Mouse (Mus musculus): ENCODE measurements around the gene Ndufaf4. TPM values are rescaled to one million over a fixed set of nuclear protein-coding genes. Genes with fewer than 3 reads are reported as not detected.

Gene Ndufaf4
- total RNA-seq (2023) = 1 to 10 TPM; 4.6 to 5.1 TPM

DNA sequence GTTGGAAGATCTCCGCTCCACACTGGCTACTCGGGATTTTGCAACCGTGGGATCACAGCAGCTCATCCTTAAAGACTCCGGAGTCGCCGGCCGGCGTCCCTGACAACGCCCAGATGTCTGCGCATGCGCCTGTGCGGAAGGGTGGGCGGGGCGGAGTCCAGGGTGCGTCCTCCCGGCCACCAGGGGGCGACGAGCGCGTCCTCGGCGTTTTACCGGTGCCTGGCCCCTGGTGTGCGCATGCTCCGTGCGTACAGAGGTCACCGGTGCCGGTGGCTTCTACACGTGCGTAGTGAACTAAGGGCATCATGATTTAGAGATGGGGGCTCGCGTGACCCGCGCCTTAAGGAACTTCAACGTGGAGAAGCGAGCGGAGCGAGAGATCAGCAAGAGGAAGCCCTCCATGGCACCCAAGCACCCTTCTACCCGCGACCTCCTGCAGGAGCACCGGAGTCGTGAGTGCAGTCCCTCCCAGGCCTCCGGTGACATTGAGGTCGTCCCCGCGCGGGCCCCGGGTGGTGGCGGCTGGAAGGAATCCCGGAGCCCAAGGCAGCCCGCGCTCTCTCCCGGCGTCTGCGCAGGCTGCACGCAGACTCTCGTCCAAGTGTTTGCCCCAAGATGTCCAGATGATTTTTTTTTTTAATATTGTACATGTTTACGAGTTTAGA lies at the start of gene Ndufaf4:
Gene Ndufaf4 (plus strand): TSS at position 233 of the 665 bp plus-strand sequence.

DNA sequence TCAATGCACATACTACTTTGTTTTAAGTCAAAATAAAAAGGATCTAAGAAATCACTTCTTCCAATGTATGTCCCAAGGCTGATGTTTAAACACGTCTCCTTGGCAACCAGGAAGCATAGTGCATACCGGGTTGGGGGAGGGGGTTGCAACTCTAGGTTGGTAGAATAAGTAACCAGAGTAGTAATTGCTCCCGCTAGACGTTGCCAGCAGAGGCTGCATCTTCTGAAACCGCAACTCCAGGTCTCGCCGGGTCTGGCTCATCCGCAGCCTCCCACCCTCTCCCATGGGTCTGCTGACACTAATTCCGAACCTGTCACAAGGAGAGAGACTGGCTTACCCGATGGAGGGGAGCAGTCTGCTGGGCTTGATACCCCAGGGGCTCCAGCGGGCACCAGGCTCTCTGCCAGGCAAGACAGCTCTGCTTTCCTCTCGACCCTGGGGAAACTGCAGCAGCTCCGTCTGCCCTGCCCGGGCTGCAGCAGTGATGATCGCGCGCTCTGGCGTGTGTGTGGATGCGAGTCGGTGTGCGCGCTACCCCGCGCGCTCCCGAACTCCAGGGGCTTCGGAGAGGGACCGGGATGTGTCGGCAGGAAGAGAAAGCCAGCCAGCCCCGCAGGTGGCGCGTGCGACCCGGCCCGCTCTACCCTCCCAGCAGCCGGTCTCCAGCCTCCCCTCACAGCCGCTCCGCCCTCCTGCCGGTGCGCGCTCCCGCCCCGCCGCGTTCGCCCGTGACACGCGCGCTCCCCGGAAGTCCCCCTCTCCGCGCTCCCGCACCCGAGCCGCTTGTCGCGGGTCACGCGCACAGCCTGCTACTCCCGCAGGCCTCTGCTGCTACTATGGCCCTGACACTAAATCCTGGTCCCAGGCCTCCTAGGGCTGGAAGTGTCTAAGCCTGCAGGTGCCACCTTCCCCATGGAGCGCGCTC lies 47.2 kb upstream of the Ndufaf4 start, which contains the start of gene Klhl32:
Gene Klhl32 (minus strand): TSS at position 724 of the 925 bp plus-strand sequence.

Other genes starting within 250 kb of the Ndufaf4 start
- not detected for gene Klhl32, start 47.0 kb upstream of the Ndufaf4 start, total RNA-seq (2023)
- gene Gpr63, start 68.3 kb downstream of the Ndufaf4 start, total RNA-seq (2023) = not detected